Mouse (Mus musculus) retina, adult 2 months (tissue): ENCODE results near the gene Trrap.
A peak's percentile ranks its signal among the peaks of the same experiment; 100 is the strongest.

Experiments
- DNase-seq: peaks from one replicate; pipeline ENCODE4 v3.0.0-alpha.2; 2012; ENCODE audit warnings: low read depth, low spot score

Trrap gene

GRCm38 (mm10) chr5:144780654-144781053, 13.1 kb downstream of the Trrap start:
- DNase-seq: no peak

GRCm38 (mm10) chr5:144786464-144786863, 18.9 kb downstream of the Trrap start:
- DNase-seq: no peak

GRCm38 (mm10) chr5:144793374-144793773, 25.8 kb downstream of the Trrap start:
- DNase-seq: no peak

GRCm38 (mm10) chr5:144794687-144795086, 27.2 kb downstream of the Trrap start:
- DNase-seq: peak; percentile 11

GRCm38 (mm10) chr5:144797116-144797515, 29.6 kb downstream of the Trrap start:
- no peak for DNase-seq

- DNase-seq: no peak
Observed at GRCm38 (mm10) chr5:144803066-144803465, 35.5 kb downstream of the Trrap start.

- DNase-seq: no peak
Observed at GRCm38 (mm10) chr5:144804181-144804580, 36.6 kb downstream of the Trrap start.

- no peak for DNase-seq
Observed at GRCm38 (mm10) chr5:144806931-144807330, 39.4 kb downstream of the Trrap start.

- DNase-seq: no peak
Observed at GRCm38 (mm10) chr5:144828365-144829102, 61.0 kb downstream of the Trrap start.

GRCm38 (mm10) chr5:144829631-144830030, 62.1 kb downstream of the Trrap start:
- no peak for DNase-seq

GRCm38 (mm10) chr5:144831840-144832469, 64.4 kb downstream of the Trrap start:
- no peak for DNase-seq

- no peak for DNase-seq
Observed at GRCm38 (mm10) chr5:144836100-144836499, 68.6 kb downstream of the Trrap start.

- no peak for DNase-seq
Observed at GRCm38 (mm10) chr5:144845352-144845751, 77.8 kb downstream of the Trrap start.

GRCm38 (mm10) chr5:144848735-144849134, 81.2 kb downstream of the Trrap start:
- no peak for DNase-seq

- no peak for DNase-seq
Observed at GRCm38 (mm10) chr5:144849932-144850331, 82.4 kb downstream of the Trrap start.

GRCm38 (mm10) chr5:144851820-144852219, 84.3 kb downstream of the Trrap start:
- DNase-seq: no peak

GRCm38 (mm10) chr5:144853931-144854330, 86.4 kb downstream of the Trrap start:
- no peak for DNase-seq

GRCm38 (mm10) chr5:144855936-144856335, 88.4 kb downstream of the Trrap start:
- no peak for DNase-seq

- DNase-seq: no peak
Observed at GRCm38 (mm10) chr5:144858527-144858926, 91.0 kb downstream of the Trrap start.

- no peak for DNase-seq
Observed at GRCm38 (mm10) chr5:144859284-144859683, 91.8 kb downstream of the Trrap start.

GRCm38 (mm10) chr5:144860913-144861312, 93.4 kb downstream of the Trrap start:
- DNase-seq: no peak

GRCm38 (mm10) chr5:144866923-144867322, 99.4 kb downstream of the Trrap start:
- DNase-seq: no peak

- no peak for DNase-seq
Observed at GRCm38 (mm10) chr5:144869466-144869865, 101.9 kb downstream of the Trrap start.
